Mouse (Mus musculus) 3134 (cell line): ENCODE results near the gene Slc25a23.

ENCODE experiments used
- DNase-seq: peaks from one replicate; pipeline ENCODE4 v3.0.0-alpha.2; 2011; ENCODE audit warnings: low spot score; ENCODE audit not compliant: insufficient read length; ENCODE audit errors: extremely low read depth

Slc25a23 gene

GRCm38 (mm10) chr17:57027471-57027870 is 32.2 kb downstream of the Slc25a23 start:
- DNase-seq = no peak

- DNase-seq = no peak
These were observed 38.7 kb downstream of the Slc25a23 start for GRCm38 (mm10) chr17:57020960-57021359.

- DNase-seq = no peak
These were observed 40.0 kb downstream of the Slc25a23 start for GRCm38 (mm10) chr17:57019693-57020092.

- no peak for DNase-seq
These were observed 47.3 kb downstream of the Slc25a23 start for GRCm38 (mm10) chr17:57012245-57012795.

GRCm38 (mm10) chr17:57011236-57012141 is 48.2 kb downstream of the Slc25a23 start, which contains the start of the genes Gtf2f1 and Gm17949:
TSS of gene Gtf2f1 (minus strand) at chr17:57011288.
TSS of gene Gm17949 (plus strand) at chr17:57011469.
- peak; percentile 98 for DNase-seq

GRCm38 (mm10) chr17:57010911-57011235 is 48.8 kb downstream of the Slc25a23 start:
- no peak for DNase-seq

GRCm38 (mm10) chr17:57007137-57007905 is 52.3 kb downstream of the Slc25a23 start:
- no peak for DNase-seq

- no peak for DNase-seq
These were observed 55.7 kb downstream of the Slc25a23 start for GRCm38 (mm10) chr17:57003994-57004393.

GRCm38 (mm10) chr17:57001228-57001627 is 58.4 kb downstream of the Slc25a23 start:
- DNase-seq = no peak

- DNase-seq = no peak
These were observed 59.6 kb downstream of the Slc25a23 start, which contains the start of gene Pspn for GRCm38 (mm10) chr17:56999968-57000609. TSS of gene Pspn (minus strand) at chr17:57000018.

GRCm38 (mm10) chr17:56999414-56999813 is 60.2 kb downstream of the Slc25a23 start:
- no peak for DNase-seq

GRCm38 (mm10) chr17:56997029-56997667 is 62.5 kb downstream of the Slc25a23 start, which contains the start of gene Alkbh7:
TSS of gene Alkbh7 (plus strand) at chr17:56997339.
- DNase-seq = peak; percentile 97

GRCm38 (mm10) chr17:56996506-56996905 is 63.2 kb downstream of the Slc25a23 start:
- no peak for DNase-seq

GRCm38 (mm10) chr17:56995046-56995445 is 64.6 kb downstream of the Slc25a23 start:
- DNase-seq = no peak
